Mouse (Mus musculus) lung, postnatal 0 days (tissue): ENCODE data around the gene Grin2c.

ENCODE experiments used
- CTCF ChIP-seq: IDR thresholded peaks from 2 replicates; pipeline ENCODE4 v1.5.1; 2016; ENCODE audit warnings: antibody characterized with exemption, mild to moderate bottlenecking
- EP300 ChIP-seq: IDR thresholded peaks from 2 replicates; pipeline ENCODE4 v1.6.1; 2016; ENCODE audit warnings: antibody characterized with exemption, mild to moderate bottlenecking, control low read depth

- no peak for TF ChIP-seq CTCF
- TF ChIP-seq EP300: no peak
These were observed 15.9 kb upstream of the Grin2c start for GRCm38 (mm10) chr11:115282723-115283485.
